Mouse (Mus musculus) embryonic fibroblast, embryonic 13.5 days (primary cell): Measurements from ENCODE around the gene Cdk14.

Source experiments
- CTCF ChIP-seq: IDR thresholded peaks from 2 replicates; pipeline ENCODE4 v1.5.1; 2011; ENCODE audit warnings: mild to moderate bottlenecking, control low read depth, low read length, moderate library complexity, borderline replicate concordance; ENCODE audit not compliant: insufficient read depth
- POLR2A ChIP-seq: IDR thresholded peaks from 2 replicates; pipeline ENCODE4 v1.6.1; 2011; ENCODE audit warnings: low read depth, mild to moderate bottlenecking, control low read depth, low read length, moderate library complexity

- no peak for TF ChIP-seq CTCF
- no peak for TF ChIP-seq POLR2A
Observed at GRCm38 (mm10) chr5:5128852-5129251, 291.3 kb downstream of the Cdk14 start.
